Mouse (Mus musculus): ENCODE results near the gene Ascl3. TPM values are rescaled to one million over a fixed set of nuclear protein-coding genes. Genes with fewer than 3 reads are reported as not detected.

Ascl3 gene
- polyA plus RNA-seq, 1 experiment from 2014 or later: not detected

DNA sequence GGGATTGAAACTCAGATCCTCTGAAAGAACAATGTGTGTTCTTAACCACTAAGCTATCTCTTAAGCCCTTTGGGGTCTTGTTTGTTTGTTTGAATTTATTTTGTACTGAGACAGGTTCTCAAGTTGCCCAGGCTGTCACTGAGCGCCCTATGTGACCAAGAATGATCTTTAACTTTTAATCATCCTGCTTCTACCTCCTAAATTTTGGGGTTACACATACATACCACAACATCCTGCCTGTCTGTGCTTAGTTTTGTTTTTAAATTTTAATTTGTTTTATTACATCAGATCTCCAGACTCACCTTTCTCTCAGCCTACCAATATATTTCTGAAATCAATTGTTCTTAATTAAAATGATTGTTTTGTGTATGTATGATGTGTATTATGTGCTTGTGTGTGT is 9.5 kb upstream of the Ascl3 start:
- no peak for DNase-seq
- no peak overlapping the region for H3K4me3 ChIP-seq (ENCODE audit: low read depth, low read length)
- 84% methylated on average over 1 of the region's 1 CpGs for WGBS (ENCODE audit: insufficient replicate concordance)
- TF ChIP-seq EP300 (IDR thresholded peaks at IDR 0.05; ENCODE audit: low read depth): no peak
- no peak for TF ChIP-seq CTCF (IDR thresholded peaks at IDR 0.05; ENCODE audit: low read depth)
- H3K27ac ChIP-seq (ENCODE audit: low read depth): no peak overlapping the region
- no peak overlapping the region for H3K4me2 ChIP-seq (ENCODE audit: low read depth, low read length)
- H3K27me3 ChIP-seq (ENCODE audit: insufficient read depth, low read length): no peaks in the 10 kb centered on the region
- no peak overlapping the region for H3K9ac ChIP-seq (replicated peaks)
- ATAC-seq: no peak
- peaks cover 55% of the 10 kb centered on the region for H3K36me3 ChIP-seq (replicated peaks; ENCODE audit: insufficient read depth, low read length)
- no peaks in the 10 kb centered on the region for H3K9me3 ChIP-seq (ENCODE audit: low read length)
- no peaks in the 10 kb centered on the region for H3K4me1 ChIP-seq (ENCODE audit: insufficient read depth)

DNA sequence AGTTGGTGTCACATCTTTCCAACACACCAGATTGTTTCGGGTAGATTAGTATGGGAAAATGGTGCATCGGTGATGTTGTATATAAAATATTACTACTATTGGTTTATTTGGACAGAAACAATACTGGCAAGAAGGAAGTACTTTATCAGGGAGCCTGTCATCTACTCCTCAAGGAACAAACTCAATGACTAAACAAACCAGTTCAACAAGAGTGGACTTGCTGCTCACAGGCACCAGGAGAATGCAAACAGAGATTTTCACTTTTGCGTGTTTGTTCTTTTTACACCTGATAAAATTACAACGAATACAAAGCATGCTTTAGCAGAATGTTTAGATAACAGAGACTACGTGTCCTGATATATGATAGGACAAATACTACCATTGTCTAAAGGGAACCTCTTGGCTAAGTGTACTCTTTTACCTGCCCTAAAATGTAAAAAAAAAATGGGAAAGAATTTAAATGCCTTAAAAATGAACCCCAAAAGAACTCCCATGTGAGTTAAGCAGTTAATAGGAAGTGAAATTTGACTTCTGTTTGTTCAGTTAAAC is 8.4 kb upstream of the Ascl3 start:
- Histone ChIP-seq H3K27ac (ENCODE audit: low read depth) (no peak overlapping the region), H3K4me1 (ENCODE audit: insufficient read depth) (no peaks in the 10 kb centered on the region), H3K9ac (replicated peaks) (no peak overlapping the region), H3K9me3 (ENCODE audit: low read length) (no peaks in the 10 kb centered on the region), H3K36me3 (replicated peaks; ENCODE audit: insufficient read depth, low read length) (peaks cover 58% of the 10 kb centered on the region), H3K4me3 (ENCODE audit: low read depth, low read length) (no peak overlapping the region), H3K4me2 (ENCODE audit: low read depth, low read length) (no peak overlapping the region), H3K27me3 (ENCODE audit: insufficient read depth, low read length) (no peaks in the 10 kb centered on the region)
- 62% methylated on average over 5 of the region's 5 CpGs for WGBS (ENCODE audit: insufficient replicate concordance)
- no peak for TF ChIP-seq CTCF (IDR thresholded peaks at IDR 0.05; ENCODE audit: low read depth)
- no peak for TF ChIP-seq EP300 (IDR thresholded peaks at IDR 0.05; ENCODE audit: low read depth)
- ATAC-seq: no peak
- DNase-seq: no peak

DNA sequence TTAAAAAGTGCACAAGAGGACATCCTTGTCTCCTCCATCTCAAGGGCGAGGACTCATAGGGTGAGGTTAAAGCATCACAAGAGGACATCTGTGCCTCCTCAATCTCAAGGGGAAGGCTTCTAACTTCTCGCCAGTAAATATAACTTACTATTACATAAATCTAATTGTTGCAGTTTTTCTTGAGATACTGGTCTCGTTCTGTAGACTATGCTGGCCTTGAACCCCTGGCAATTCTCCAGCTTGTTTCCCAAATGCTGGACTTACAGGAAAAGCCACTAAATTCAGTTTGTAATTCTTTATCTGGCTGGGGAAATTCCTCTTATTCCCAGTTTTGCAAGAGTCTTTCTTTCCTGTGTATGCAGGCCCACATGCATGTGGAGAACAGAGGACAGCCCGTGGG is 3.3 kb upstream of the Ascl3 start:
- Histone ChIP-seq H3K9me3 (ENCODE audit: low read length) (no peaks in the 10 kb centered on the region), H3K4me2 (ENCODE audit: low read depth, low read length) (no peak overlapping the region), H3K27ac (ENCODE audit: low read depth) (no peak overlapping the region), H3K27me3 (ENCODE audit: insufficient read depth, low read length) (no peaks in the 10 kb centered on the region), H3K4me1 (ENCODE audit: insufficient read depth) (no peaks in the 10 kb centered on the region), H3K4me3 (ENCODE audit: low read depth, low read length) (no peak overlapping the region), H3K36me3 (replicated peaks; ENCODE audit: insufficient read depth, low read length) (peaks cover 21% of the 10 kb centered on the region), H3K9ac (replicated peaks) (no peak overlapping the region)
- TF ChIP-seq EP300 (IDR thresholded peaks at IDR 0.05; ENCODE audit: low read depth): no peak
- TF ChIP-seq CTCF (IDR thresholded peaks at IDR 0.05; ENCODE audit: low read depth): no peak
- no peak for DNase-seq
- no peak for ATAC-seq
- WGBS (ENCODE audit: insufficient replicate concordance): 72% methylated on average over 4 of the region's 4 CpGs

DNA sequence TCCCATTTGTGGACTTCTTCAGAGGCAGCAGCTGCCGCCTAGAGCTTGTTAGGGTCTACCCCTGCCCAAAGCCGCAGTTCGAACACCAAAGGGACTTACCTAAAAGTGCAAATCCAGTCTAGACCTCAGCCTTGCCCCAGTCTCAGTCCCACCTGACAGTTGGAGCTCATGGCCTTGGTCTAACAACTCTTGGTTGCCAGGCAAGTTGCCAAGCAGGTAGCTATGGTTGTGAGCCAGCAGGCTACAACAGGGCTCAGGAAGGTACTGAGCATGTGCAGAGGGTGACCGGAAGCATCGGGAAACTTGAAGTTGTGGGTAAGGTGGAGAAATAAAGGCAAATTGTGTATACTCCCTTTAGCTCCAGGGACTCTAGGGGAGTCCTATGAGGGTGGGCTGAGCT is 7.8 kb downstream of the Ascl3 start, which contains the start of gene BC051019:
Gene BC051019 (minus strand): TSS at position 154 of the 400 bp plus-strand sequence.
- Histone ChIP-seq H3K27me3 (ENCODE audit: insufficient read depth, low read length) (no peaks in the 10 kb centered on the region), H3K36me3 (replicated peaks; ENCODE audit: insufficient read depth, low read length) (no peaks in the 10 kb centered on the region), H3K9ac (replicated peaks) (no peak within 1 kb of the TSS), H3K4me3 (ENCODE audit: low read depth, low read length) (no peak within 1 kb of the TSS), H3K4me1 (ENCODE audit: insufficient read depth) (no peaks in the 10 kb centered on the region), H3K27ac (ENCODE audit: low read depth) (no peak within 1 kb of the TSS), H3K4me2 (ENCODE audit: low read depth, low read length) (no peak within 1 kb of the TSS), H3K9me3 (ENCODE audit: low read length) (no peaks in the 10 kb centered on the region; the same call in 1 of the 2 replicates)
- no peak for ATAC-seq
- no peak for DNase-seq
- 88% methylated on average over 5 of the region's 5 CpGs for WGBS (ENCODE audit: insufficient replicate concordance)
- no peak for TF ChIP-seq EP300 (IDR thresholded peaks at IDR 0.05; ENCODE audit: low read depth)
- TF ChIP-seq CTCF (IDR thresholded peaks at IDR 0.05; ENCODE audit: low read depth): no peak

DNA sequence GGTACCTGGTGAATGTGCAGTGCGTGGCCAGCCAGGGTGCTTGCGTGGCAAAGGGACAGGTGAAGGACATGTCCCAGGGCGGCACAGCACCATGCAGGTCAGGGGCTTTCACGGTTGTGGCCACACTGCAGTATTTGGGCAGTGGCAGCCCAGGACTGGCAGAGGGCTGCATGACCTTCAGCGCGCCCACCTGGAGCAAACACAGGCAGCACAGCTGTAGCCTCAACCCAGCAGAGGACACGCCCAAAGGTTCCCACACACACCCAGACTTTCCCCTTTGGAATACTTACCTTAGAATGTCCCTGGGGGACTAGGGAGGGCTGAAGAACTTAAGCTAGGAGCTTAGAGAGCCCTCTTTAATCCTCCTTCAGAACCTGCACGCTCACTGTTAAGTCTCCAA is 8.4 kb downstream of the Ascl3 start:
- no peak for ATAC-seq
- no peaks in the 10 kb centered on the region for H3K4me1 ChIP-seq (ENCODE audit: insufficient read depth)
- no peak overlapping the region for H3K4me3 ChIP-seq (ENCODE audit: low read depth, low read length)
- H3K36me3 ChIP-seq (replicated peaks; ENCODE audit: insufficient read depth, low read length): no peaks in the 10 kb centered on the region
- no peak for DNase-seq
- H3K27me3 ChIP-seq (ENCODE audit: insufficient read depth, low read length): no peaks in the 10 kb centered on the region
- H3K9ac ChIP-seq (replicated peaks): no peak overlapping the region
- no peak for TF ChIP-seq CTCF (IDR thresholded peaks at IDR 0.05; ENCODE audit: low read depth)
- no peak for TF ChIP-seq EP300 (IDR thresholded peaks at IDR 0.05; ENCODE audit: low read depth)
- H3K27ac ChIP-seq (ENCODE audit: low read depth): no peak overlapping the region
- H3K4me2 ChIP-seq (ENCODE audit: low read depth, low read length): no peak overlapping the region
- WGBS (ENCODE audit: insufficient replicate concordance): 91% methylated on average over 8 of the region's 8 CpGs
- H3K9me3 ChIP-seq (ENCODE audit: low read length): no peaks in the 10 kb centered on the region; the same call in 1 of the 2 replicates

DNA sequence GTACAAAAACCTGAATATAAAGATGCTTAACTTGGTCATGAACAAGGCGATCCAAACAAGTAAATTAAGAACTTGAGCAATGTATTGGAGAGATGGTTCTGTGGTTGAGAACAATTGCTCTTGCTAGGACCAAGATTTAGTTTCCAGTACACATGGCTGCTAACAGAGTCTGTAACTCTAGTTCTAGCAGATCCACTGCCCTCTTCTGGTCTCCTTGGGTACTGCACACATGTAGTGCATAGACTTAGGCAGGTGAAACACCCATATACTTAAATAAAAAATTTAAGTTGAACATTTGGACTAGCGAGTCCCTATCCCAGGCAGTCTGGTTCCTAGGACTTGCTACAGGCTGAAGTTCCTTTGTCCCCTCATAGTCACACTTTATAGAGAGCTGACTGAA is 8.9 kb downstream of the Ascl3 start:
- DNase-seq: peak; percentile 29
- no peak for ATAC-seq

More for the DNA sequence above, 8.9 kb downstream of the Ascl3 start:
- Histone ChIP-seq H3K4me3 (ENCODE audit: low read depth, low read length) (no peak overlapping the region), H3K4me1 (ENCODE audit: insufficient read depth) (no peaks in the 10 kb centered on the region), H3K27me3 (ENCODE audit: insufficient read depth, low read length) (no peaks in the 10 kb centered on the region), H3K9me3 (ENCODE audit: low read length) (no peaks in the 10 kb centered on the region; the same call in 1 of the 2 replicates), H3K27ac (ENCODE audit: low read depth) (no peak overlapping the region), H3K4me2 (ENCODE audit: low read depth, low read length) (no peak overlapping the region), H3K9ac (replicated peaks) (no peak overlapping the region), H3K36me3 (replicated peaks; ENCODE audit: insufficient read depth, low read length) (no peaks in the 10 kb centered on the region)
- 90% methylated on average over 2 of the region's 2 CpGs for WGBS (ENCODE audit: insufficient replicate concordance)
- TF ChIP-seq CTCF (IDR thresholded peaks at IDR 0.05; ENCODE audit: low read depth): peak; percentile 45
- no peak for TF ChIP-seq EP300 (IDR thresholded peaks at IDR 0.05; ENCODE audit: low read depth)
